Mouse (Mus musculus): ENCODE measurements around the gene Polk. TPM values are rescaled to one million over a fixed set of nuclear protein-coding genes. Genes with fewer than 3 reads are reported as not detected.

The Polk gene
- polyA plus RNA-seq, 1 experiment from 2014 or later: 9.2 TPM

DNA sequence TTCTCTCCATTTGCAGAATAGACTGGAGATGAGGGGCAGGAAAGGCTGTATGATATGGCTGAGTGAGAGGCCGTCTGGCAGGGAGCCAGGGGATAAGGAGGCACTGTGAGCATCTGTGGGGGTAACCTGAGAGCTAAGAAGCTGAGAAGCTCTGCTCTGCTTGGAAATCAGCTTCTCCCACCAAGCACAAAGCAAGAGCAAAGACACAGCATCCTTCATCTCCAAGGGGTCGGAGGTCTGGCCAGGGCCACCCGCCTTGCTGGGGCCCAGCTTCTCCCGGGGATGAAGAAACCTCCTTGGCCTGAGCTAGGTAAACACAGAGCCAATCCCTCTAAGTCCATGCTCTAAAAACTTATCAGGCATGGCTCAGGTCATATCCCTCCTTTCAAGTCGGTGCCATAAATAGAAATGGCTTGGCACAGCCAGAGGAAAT is 107.5 kb downstream of the Polk start:
- Histone ChIP-seq H3K4me2 (replicated peaks; ENCODE audit: low read depth, low read length) (peak overlapping the region; percentile 27; the same call in 1 of the 2 replicates), H3K27me3 (ENCODE audit: insufficient read depth, low read length) (no peaks in the 10 kb centered on the region), H3K9ac (replicated peaks; ENCODE audit: low read length) (no peak overlapping the region), H3K4me3 (ENCODE audit: low read length) (no peak overlapping the region), H3K4me1 (ENCODE audit: insufficient read depth, low read length) (peaks cover 44% of the 10 kb centered on the region), H3K9me3 (ENCODE audit: low read length) (peaks cover 5% of the 10 kb centered on the region; the same call in 1 of the 2 replicates), H3K27ac (ENCODE audit: low read length) (peak overlapping the region; percentile 61; the same call in 1 of the 2 replicates), H3K36me3 (ENCODE audit: insufficient read depth, low read length) (no peaks in the 10 kb centered on the region)
- peak; percentile 26; the same call in 1 of the 2 replicates for ATAC-seq (ENCODE audit: low FRiP score, low TSS enrichment)
- WGBS: 20% methylated on average over 5 of the region's 5 CpGs

DNA sequence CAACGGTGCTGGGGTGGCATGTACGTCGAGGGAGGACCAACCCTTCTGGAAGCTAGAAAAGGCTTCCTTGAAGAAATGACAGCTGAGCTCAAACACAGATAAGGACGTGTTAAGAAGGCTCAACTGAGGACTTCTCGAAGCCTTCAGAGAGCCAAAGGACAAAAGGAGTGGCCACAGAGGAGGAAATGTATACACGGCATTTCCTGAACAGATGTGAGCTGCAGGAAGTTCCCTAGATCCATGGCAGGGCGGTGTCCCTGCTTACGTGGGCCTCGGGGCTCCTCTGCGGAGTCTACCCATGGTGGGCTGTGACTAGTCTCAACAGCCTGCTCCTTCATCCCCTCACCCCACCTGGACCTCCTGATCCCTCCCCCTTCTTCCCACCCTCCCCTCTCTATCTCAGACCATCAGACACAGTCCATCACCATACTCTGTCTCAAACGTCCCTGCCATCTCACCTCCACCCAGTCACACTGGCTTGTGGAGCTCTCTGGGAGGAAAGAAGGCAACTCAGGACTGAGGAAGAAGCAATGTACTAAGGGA is 108.7 kb downstream of the Polk start:
- Histone ChIP-seq H3K4me2 (replicated peaks; ENCODE audit: low read depth, low read length) (no peak overlapping the region), H3K27me3 (ENCODE audit: insufficient read depth, low read length) (no peaks in the 10 kb centered on the region), H3K27ac (ENCODE audit: low read length) (peak overlapping the region; percentile 47; the same call in 1 of the 2 replicates), H3K36me3 (ENCODE audit: insufficient read depth, low read length) (no peaks in the 10 kb centered on the region), H3K4me3 (ENCODE audit: low read length) (no peak overlapping the region), H3K9me3 (ENCODE audit: low read length) (peaks cover 5% of the 10 kb centered on the region; the same call in 1 of the 2 replicates), H3K4me1 (ENCODE audit: insufficient read depth, low read length) (peaks cover 44% of the 10 kb centered on the region), H3K9ac (replicated peaks; ENCODE audit: low read length) (no peak overlapping the region)
- WGBS: 66% methylated on average over 11 of the region's 11 CpGs
- no peak for ATAC-seq (ENCODE audit: low FRiP score, low TSS enrichment)

DNA sequence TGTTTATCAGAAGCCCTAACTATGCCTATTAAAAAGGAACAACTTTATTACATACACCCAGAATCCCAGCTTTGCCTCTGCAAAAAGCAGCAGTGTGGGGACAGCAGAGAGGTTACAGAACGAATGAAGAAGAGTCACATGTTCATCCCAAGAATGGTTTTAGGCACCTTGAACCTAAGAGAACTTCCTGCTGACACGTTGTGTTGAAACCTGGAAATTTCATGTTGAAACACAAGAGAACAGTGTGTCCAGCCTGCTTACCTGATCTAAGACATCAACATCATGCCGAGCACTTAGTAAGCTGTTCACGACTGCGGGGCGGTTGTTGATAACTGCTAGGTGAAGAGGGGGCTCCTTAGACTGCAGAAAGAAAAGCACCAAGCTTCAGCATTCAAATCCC is 109.3 kb downstream of the Polk start:
- no peak overlapping the region for H3K9ac ChIP-seq (replicated peaks; ENCODE audit: low read length)
- H3K27ac ChIP-seq (ENCODE audit: low read length): peak overlapping the region; percentile 47; the same call in 1 of the 2 replicates
- no peak overlapping the region for H3K4me3 ChIP-seq (ENCODE audit: low read length)
- H3K4me1 ChIP-seq (ENCODE audit: insufficient read depth, low read length): peaks cover 44% of the 10 kb centered on the region
- no peak overlapping the region for H3K4me2 ChIP-seq (replicated peaks; ENCODE audit: low read depth, low read length)
- ATAC-seq (ENCODE audit: low FRiP score, low TSS enrichment): no peak
- H3K36me3 ChIP-seq (ENCODE audit: insufficient read depth, low read length): no peaks in the 10 kb centered on the region
- H3K27me3 ChIP-seq (ENCODE audit: insufficient read depth, low read length): no peaks in the 10 kb centered on the region
- 80% methylated on average over 6 of the region's 6 CpGs for WGBS
- peaks cover 5% of the 10 kb centered on the region; the same call in 1 of the 2 replicates for H3K9me3 ChIP-seq (ENCODE audit: low read length)

DNA sequence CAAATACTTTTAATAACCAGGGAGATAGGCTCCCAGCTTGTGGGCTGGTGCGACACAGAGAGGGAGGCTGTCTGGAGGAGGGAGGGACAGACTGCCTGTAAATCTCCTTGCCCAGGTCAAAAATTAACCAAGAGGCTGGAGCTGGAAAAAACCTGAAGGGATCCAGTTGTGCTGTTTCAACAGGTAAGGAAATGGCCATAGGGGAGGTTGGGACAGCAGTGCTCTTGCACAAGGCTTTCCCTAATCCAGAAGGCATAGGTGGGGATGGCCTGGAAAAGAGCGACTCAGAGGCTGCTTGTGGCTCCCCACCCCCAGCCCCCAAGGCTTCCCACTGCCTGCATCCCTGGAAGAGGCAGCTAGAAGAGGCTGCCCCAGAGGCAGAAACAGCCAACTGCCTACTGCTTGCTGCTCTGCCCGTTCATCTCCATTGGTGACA is 110.0 kb downstream of the Polk start:
- Histone ChIP-seq H3K27ac (ENCODE audit: low read length) (peak overlapping the region; percentile 84), H3K9ac (replicated peaks; ENCODE audit: low read length) (no peak overlapping the region), H3K4me1 (ENCODE audit: insufficient read depth, low read length) (peaks cover 44% of the 10 kb centered on the region), H3K27me3 (ENCODE audit: insufficient read depth, low read length) (no peaks in the 10 kb centered on the region), H3K36me3 (ENCODE audit: insufficient read depth, low read length) (no peaks in the 10 kb centered on the region), H3K4me3 (ENCODE audit: low read length) (no peak overlapping the region), H3K4me2 (replicated peaks; ENCODE audit: low read depth, low read length) (0 out of 2 replicates have a peak overlapping the region, but pooled peaks have one; percentile 18), H3K9me3 (ENCODE audit: low read length) (peaks cover under 1% of the 10 kb centered on the region; the same call in 1 of the 2 replicates)
- WGBS: 37% methylated on average over 3 of the region's 3 CpGs
- ATAC-seq (ENCODE audit: low FRiP score, low TSS enrichment): peak; percentile 74

DNA sequence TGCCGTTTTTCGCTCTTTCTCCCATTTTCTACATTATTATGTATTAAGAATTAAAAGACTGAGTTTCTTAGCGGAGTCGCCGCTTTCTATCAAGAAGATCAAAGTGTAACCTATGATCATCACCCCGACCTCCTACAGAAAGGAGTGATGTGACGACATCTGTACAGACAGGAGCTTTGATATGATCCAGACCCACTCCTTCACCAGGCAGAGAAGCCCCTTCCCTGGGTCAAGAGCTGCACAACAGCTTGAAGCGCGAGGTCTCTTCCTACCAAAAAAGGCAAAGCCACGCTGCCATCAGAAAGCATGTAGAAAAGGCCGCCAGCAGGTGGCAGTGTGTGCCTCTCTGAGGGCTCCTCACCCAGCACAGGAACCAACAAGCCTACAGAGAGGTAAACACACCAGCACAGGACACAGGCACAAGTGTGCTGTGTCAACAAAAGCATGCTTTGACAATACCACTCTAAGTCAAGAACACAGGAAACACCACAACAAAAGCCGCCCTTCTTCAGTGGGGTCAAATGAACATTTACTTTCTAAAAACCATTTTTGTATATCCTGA is 110.7 kb downstream of the Polk start:
- Histone ChIP-seq H3K9me3 (ENCODE audit: low read length) (no peaks in the 10 kb centered on the region), H3K27ac (ENCODE audit: low read length) (no peak overlapping the region), H3K27me3 (ENCODE audit: insufficient read depth, low read length) (no peaks in the 10 kb centered on the region), H3K4me2 (replicated peaks; ENCODE audit: low read depth, low read length) (peak overlapping the region; percentile 9; the same call in 1 of the 2 replicates), H3K4me3 (ENCODE audit: low read length) (no peak overlapping the region), H3K36me3 (ENCODE audit: insufficient read depth, low read length) (no peaks in the 10 kb centered on the region), H3K9ac (replicated peaks; ENCODE audit: low read length) (0 out of 2 replicates have a peak overlapping the region, but pooled peaks have one; percentile 38), H3K4me1 (ENCODE audit: insufficient read depth, low read length) (peaks cover 44% of the 10 kb centered on the region)
- peak; percentile 87 for ATAC-seq (ENCODE audit: low FRiP score, low TSS enrichment)
- 40% methylated on average over 12 of the region's 12 CpGs for WGBS

Other genes starting within 250 kb of the Polk start
- gene Poc5, start 154.3 kb downstream of the Polk start, polyA plus RNA-seq (2015; fragmentation: Nextera tagmentation; extraction: Ambion mirVana): 14.5 and 14.8 TPM in 2 replicates
- gene Ankdd1b, start 71.4 kb downstream of the Polk start, polyA plus RNA-seq (2015; fragmentation: Nextera tagmentation; extraction: Ambion mirVana): 0.13 TPM in 1 of 2 replicates, not detected in the other
- not detected in 2 replicates for gene Gm17622, start 51.8 kb downstream of the Polk start, polyA plus RNA-seq (2015; fragmentation: Nextera tagmentation; extraction: Ambion mirVana)
- gene Col4a3bp, start within 50 bp of the Polk start, polyA plus RNA-seq (2015; fragmentation: Nextera tagmentation; extraction: Ambion mirVana): 8.0 and 9.3 TPM in 2 replicates
- 57.1 and 65.6 TPM in 2 replicates for gene Hmgcr, start 128.4 kb upstream of the Polk start, polyA plus RNA-seq (2015; fragmentation: Nextera tagmentation; extraction: Ambion mirVana)
- gene Ankrd31, start 205.7 kb upstream of the Polk start, polyA plus RNA-seq (2015; fragmentation: Nextera tagmentation; extraction: Ambion mirVana): not detected in 2 replicates

Measured in kidney, embryonic 16.5 days (tissue).